Mouse (Mus musculus): ENCODE results near the gene Csn1s2a.
"Not testable (repeated sequence)": the region's sequence is repeated elsewhere in the genome, so short reads cannot be mapped to it uniquely, and the experiment has no call there.

The Csn1s2a gene

GRCm38 (mm10) chr5:87774267-87774666 is at the start of gene Csn1s2a:
TSS of gene Csn1s2a (plus strand) at chr5:87774567.
- DNase-seq (ENCODE audit: extremely low spot score, low read depth, low spot score) = no peak

GRCm38 (mm10) chr5:87734821-87735220 is 39.5 kb upstream of the Csn1s2a start:
- DNase-seq (ENCODE audit: extremely low spot score, low read depth, low spot score) = no peak

- DNase-seq (ENCODE audit: extremely low spot score, low read depth, low spot score) = no peak
These were observed 20.9 kb upstream of the Csn1s2a start for GRCm38 (mm10) chr5:87753471-87753870.

GRCm38 (mm10) chr5:87764546-87764945 is 9.8 kb upstream of the Csn1s2a start:
- DNase-seq (ENCODE audit: extremely low spot score, low read depth, low spot score) = no peak

GRCm38 (mm10) chr5:87772151-87772550 is 2.2 kb upstream of the Csn1s2a start:
- DNase-seq (ENCODE audit: extremely low spot score, low read depth, low spot score) = not testable (repeated sequence)

GRCm38 (mm10) chr5:87782731-87783130 is 8.4 kb downstream of the Csn1s2a start:
- no peak for DNase-seq (ENCODE audit: extremely low spot score, low read depth, low spot score)

- no peak for DNase-seq (ENCODE audit: extremely low spot score, low read depth, low spot score)
These were observed 33.4 kb downstream of the Csn1s2a start, which contains the start of gene Csn1s2b for GRCm38 (mm10) chr5:87807782-87808181. TSS of gene Csn1s2b (plus strand) at chr5:87808082.

GRCm38 (mm10) chr5:87809253-87809652 is 34.9 kb downstream of the Csn1s2a start:
- no peak for DNase-seq (ENCODE audit: extremely low spot score, low read depth, low spot score)

- no peak for DNase-seq (ENCODE audit: extremely low spot score, low read depth, low spot score)
These were observed 51.0 kb downstream of the Csn1s2a start, which contains the start of gene Prr27 for GRCm38 (mm10) chr5:87825386-87825785. TSS of gene Prr27 (plus strand) at chr5:87825686.

Measured in hindlimb bud, embryonic 11.5 days (tissue).